29 mouse cellular contexts compared by ENCODE assay signal in genomic region chr17:72395956-72396355, GRCm38 (mm10).
A peak's percentile ranks its signal among the peaks of the same experiment; 100 is the strongest.
DNase-seq lines count a peak whose midpoint lies in the region; ATAC-seq and TF ChIP-seq lines count a peak whose summit lies in the region.
"Had no signal": no experiment of that assay in that cellular context is flagged by ENCODE, and none has a peak within 500 bp of the region (broad histone marks: within the 10 kb centered on the region; RNA-seq: fewer than 3 reads in every experiment).

No protein-coding gene starts in this region.

- 0 out of 2 replicates have a peak, but pooled peaks cover 5% of the 10 kb centered on the region for H3K4me1 ChIP-seq in kidney, embryonic 16.5 days (ENCODE audit: insufficient read depth, low read length)
- H3K4me1 ChIP-seq in kidney, adult 2 months (ENCODE audit: control insufficient read depth, insufficient read depth, low read length): peaks cover 8% of the 10 kb centered on the region; the same call in 1 of the 2 replicates
- H3K4me1 ChIP-seq in embryonic facial prominence, embryonic 14.5 days (ENCODE audit: control insufficient read depth, insufficient read depth, low read length): no peaks in the 10 kb centered on the region
- H3K4me1 ChIP-seq: heart, embryonic 13.5 days; limb, embryonic 15.5 days; lung, embryonic 15.5 days; stomach, embryonic 15.5 days had no signal

- no peak overlapping the region for H3K27ac ChIP-seq in kidney, embryonic 16.5 days (ENCODE audit: low read length)
- H3K27ac ChIP-seq in kidney, adult 2 months (ENCODE audit: insufficient read depth, low read depth, low read length): no peak overlapping the region
- H3K27ac ChIP-seq in embryonic facial prominence, embryonic 14.5 days (replicated peaks; ENCODE audit: low read depth, low read length): no peak overlapping the region
- H3K27ac ChIP-seq: gastrocnemius, adult 2 months; heart, adult 2 months; heart, embryonic 13.5 days; hindbrain, postnatal 0 days; limb, embryonic 15.5 days; liver, embryonic 14.5 days; lung, embryonic 15.5 days; midbrain, embryonic 10.5 days; stomach, embryonic 15.5 days had no signal

- WGBS in kidney, embryonic 16.5 days: 13% methylated on average over 8 of the region's 8 CpGs
- WGBS in kidney, adult 2 months: 24% methylated on average over 8 of the region's 8 CpGs
- WGBS in embryonic facial prominence, embryonic 14.5 days: 38% methylated on average over 8 of the region's 8 CpGs

- no peak for ATAC-seq in kidney, embryonic 16.5 days (ENCODE audit: low FRiP score, low TSS enrichment)
- ATAC-seq in embryonic facial prominence, embryonic 14.5 days (ENCODE audit: low read depth): peak; percentile 41; the same call in 1 of the 2 replicates
- ATAC-seq: hindbrain, postnatal 0 days; intestine, embryonic 16.5 days; midbrain, embryonic 16.5 days had no signal

- no peak for TF ChIP-seq POLR2A in kidney, adult 2 months (IDR thresholded peaks at IDR 0.05; ENCODE audit: low read depth, low read length)
- no peak for TF ChIP-seq POLR2A in brain, embryonic 14.5 days (IDR thresholded peaks at IDR 0.05; ENCODE audit: borderline replicate concordance, extremely low read depth, insufficient read depth, insufficient read length, poor library complexity, severe bottlenecking)

- no peak overlapping the region for H3K4me3 ChIP-seq in kidney, embryonic 16.5 days (ENCODE audit: low read length)
- no peak overlapping the region for H3K4me3 ChIP-seq in kidney, adult 2 months (ENCODE audit: insufficient read depth, low read depth, low read length)
- no peak overlapping the region for H3K4me3 ChIP-seq in embryonic facial prominence, embryonic 14.5 days (ENCODE audit: low read depth, low read length)
- H3K4me3 ChIP-seq: gastrocnemius, adult 2 months; heart, adult 2 months; heart, embryonic 13.5 days; limb, embryonic 15.5 days; lung, embryonic 15.5 days; midbrain, embryonic 10.5 days; myocyte; stomach, embryonic 15.5 days had no signal

- DNase-seq in kidney, adult 2 months: no peak
- peak; percentile 45 for DNase-seq in Muller cell, postnatal 12 days (ENCODE audit: inconsistent ontology term)
- peak; percentile 23 for DNase-seq in brain, embryonic 14.5 days (ENCODE audit: low read depth)
- DNase-seq in embryonic facial prominence, embryonic 14.5 days (ENCODE audit: low spot score): peak; percentile 70
- DNase-seq in adrenal gland, adult (ENCODE audit: inconsistent age in 2 of 2, low spot score in 1 of 2): no peak
- DNase-seq in thymus, postnatal 36 days: no peak
- DNase-seq: adrenal gland, adult 8-10 months; B cell, adult 2 months; cerebellum, adult 8-10 months; gastrocnemius, adult 2 months; heart, adult 2 months; heart, postnatal 14 days; lung, postnatal 4 days; right cerebral cortex, adult 18-20 months; right cerebral cortex, postnatal 4 days; thymus, postnatal 25 days had no signal

- H3K4me2 ChIP-seq in kidney, embryonic 16.5 days (replicated peaks; ENCODE audit: low read depth, low read length): peak overlapping the region; percentile 20; the same call in 1 of the 2 replicates
- H3K4me2 ChIP-seq in embryonic facial prominence, embryonic 14.5 days (ENCODE audit: low read depth, low read length): no peak overlapping the region
- H3K4me2 ChIP-seq: heart, embryonic 13.5 days; limb, embryonic 15.5 days; lung, embryonic 15.5 days; stomach, embryonic 15.5 days had no signal

- TF ChIP-seq CTCF in kidney, adult 2 months (conservative IDR thresholded peaks at IDR 0.05; ENCODE audit: insufficient read depth, insufficient read length, low read depth, low read length): no peak
- TF ChIP-seq CTCF in brain, embryonic 14.5 days (IDR thresholded peaks at IDR 0.05; ENCODE audit: borderline replicate concordance, extremely low read depth, insufficient read depth, insufficient read length): no peak

- no peaks in the 10 kb centered on the region for H3K9me3 ChIP-seq in kidney, embryonic 16.5 days (ENCODE audit: low read length)
- no peaks in the 10 kb centered on the region for H3K9me3 ChIP-seq in embryonic facial prominence, embryonic 14.5 days (ENCODE audit: control insufficient read depth, low read length)
- H3K9me3 ChIP-seq: heart, embryonic 13.5 days; limb, embryonic 15.5 days; lung, embryonic 15.5 days; midbrain, embryonic 10.5 days; stomach, embryonic 15.5 days had no signal

- H3K36me3 ChIP-seq in kidney, embryonic 16.5 days (ENCODE audit: insufficient read depth, low read length): no peaks in the 10 kb centered on the region
- H3K36me3 ChIP-seq in kidney, adult 2 months (ENCODE audit: control insufficient read depth, insufficient read depth, low read length): no peaks in the 10 kb centered on the region
- no peaks in the 10 kb centered on the region for H3K36me3 ChIP-seq in embryonic facial prominence, embryonic 14.5 days (ENCODE audit: control insufficient read depth, insufficient read depth, low read length)
- H3K36me3 ChIP-seq: G1E; heart, embryonic 13.5 days; limb, embryonic 15.5 days; lung, embryonic 15.5 days; midbrain, embryonic 10.5 days; stomach, embryonic 15.5 days had no signal

- H3K9ac ChIP-seq in kidney, embryonic 16.5 days (replicated peaks; ENCODE audit: low read length): no peak overlapping the region
- no peak overlapping the region for H3K9ac ChIP-seq in embryonic facial prominence, embryonic 14.5 days (ENCODE audit: low read depth, low read length)
- H3K9ac ChIP-seq: heart, embryonic 13.5 days; limb, embryonic 15.5 days; liver, embryonic 14.5 days; lung, embryonic 15.5 days; stomach, embryonic 15.5 days had no signal

- H3K27me3 ChIP-seq in kidney, embryonic 16.5 days (ENCODE audit: insufficient read depth, low read length): no peaks in the 10 kb centered on the region
- H3K27me3 ChIP-seq in kidney, adult 2 months (replicated peaks; ENCODE audit: control insufficient read depth, insufficient read depth, low read length): no peaks in the 10 kb centered on the region
- H3K27me3 ChIP-seq in embryonic facial prominence, embryonic 14.5 days (replicated peaks; ENCODE audit: control insufficient read depth, insufficient read depth, low read length): no peaks in the 10 kb centered on the region
- H3K27me3 ChIP-seq: CH12.LX; heart, embryonic 13.5 days; limb, embryonic 15.5 days; lung, embryonic 15.5 days; stomach, embryonic 15.5 days had no signal

Comparison
In these comparisons a context has a peak if more than half of its experiments do, and no peak if none do; other contexts are left out.
1. DNase-seq: peak in Muller cell, postnatal 12 days (single experiment), brain, embryonic 14.5 days (single experiment) and embryonic facial prominence, embryonic 14.5 days (single experiment); none in kidney, adult 2 months (single experiment), adrenal gland, adult (0 of 2) and thymus, postnatal 36 days (0 of 2).